Mouse (Mus musculus): ENCODE measurements around the gene Cavin2. TPM values are rescaled to one million over a fixed set of nuclear protein-coding genes. Genes with fewer than 3 reads are reported as not detected.

Cavin2 gene
- total and polyA plus RNA-seq, 2 experiments from 2014 or later = 8.5 to 9.5 TPM

GRCm38 (mm10) chr1:51265118-51265800 lies 23.7 kb upstream of the Cavin2 start:
- no peaks in the 10 kb centered on the region for H3K36me3 ChIP-seq (ENCODE audit: insufficient read depth, low read length)
- no peak overlapping the region for H3K4me3 ChIP-seq (ENCODE audit: low read length)
- ATAC-seq (no peak), DNase-seq (ENCODE audit: low spot score) (no peak)
- no peak overlapping the region for H3K4me2 ChIP-seq (ENCODE audit: low read depth, low read length)
- no peak for TF ChIP-seq CTCF (IDR thresholded peaks at IDR 0.05; ENCODE audit: low read depth)
- H3K9me3 ChIP-seq (ENCODE audit: low read length) = no peaks in the 10 kb centered on the region
- H3K27me3 ChIP-seq (ENCODE audit: insufficient read depth, low read length) = no peaks in the 10 kb centered on the region
- WGBS = 58% methylated on average over 5 of the region's 5 CpGs
- no peak overlapping the region for H3K9ac ChIP-seq (replicated peaks; ENCODE audit: low read length)
- H3K27ac ChIP-seq = no peak overlapping the region
- H3K4me1 ChIP-seq (ENCODE audit: insufficient read depth, low read length) = 0 out of 2 replicates have a peak, but pooled peaks cover 5% of the 10 kb centered on the region

GRCm38 (mm10) chr1:51265926-51266325 lies 23.0 kb upstream of the Cavin2 start:
- no peaks in the 10 kb centered on the region for H3K27me3 ChIP-seq (ENCODE audit: insufficient read depth, low read length)
- H3K9me3 ChIP-seq (ENCODE audit: low read length) = no peaks in the 10 kb centered on the region
- H3K4me2 ChIP-seq (ENCODE audit: low read depth, low read length) = no peak overlapping the region
- 86% methylated on average over 2 of the region's 2 CpGs for WGBS
- peak overlapping the region; percentile 11; the same call in 1 of the 2 replicates for H3K27ac ChIP-seq
- peaks cover 5% of the 10 kb centered on the region; the same call in 1 of the 2 replicates for H3K4me1 ChIP-seq (ENCODE audit: insufficient read depth, low read length)
- no peak for TF ChIP-seq CTCF (IDR thresholded peaks at IDR 0.05; ENCODE audit: low read depth)
- DNase-seq (ENCODE audit: low spot score) (no peak), ATAC-seq (no peak)
- H3K4me3 ChIP-seq (ENCODE audit: low read length) = no peak overlapping the region
- no peak overlapping the region for H3K9ac ChIP-seq (replicated peaks; ENCODE audit: low read length)
- no peaks in the 10 kb centered on the region for H3K36me3 ChIP-seq (ENCODE audit: insufficient read depth, low read length)

- Histone ChIP-seq H3K27ac (no peak overlapping the region; the same call in 1 of the 2 replicates), H3K27me3 (ENCODE audit: insufficient read depth, low read length) (no peaks in the 10 kb centered on the region), H3K4me1 (ENCODE audit: insufficient read depth, low read length) (peaks cover 5% of the 10 kb centered on the region; the same call in 1 of the 2 replicates), H3K9me3 (ENCODE audit: low read length) (no peaks in the 10 kb centered on the region), H3K4me3 (ENCODE audit: low read length) (no peak overlapping the region), H3K9ac (replicated peaks; ENCODE audit: low read length) (no peak overlapping the region), H3K36me3 (ENCODE audit: insufficient read depth, low read length) (no peaks in the 10 kb centered on the region), H3K4me2 (ENCODE audit: low read depth, low read length) (no peak overlapping the region)
- no peak for TF ChIP-seq CTCF (IDR thresholded peaks at IDR 0.05; ENCODE audit: low read depth)
- ATAC-seq (no peak), DNase-seq (ENCODE audit: low spot score) (peak; percentile 23)
- 38% methylated on average over 5 of the region's 5 CpGs for WGBS
Measured at GRCm38 (mm10) chr1:51267125-51267524, 21.8 kb upstream of the Cavin2 start.

GRCm38 (mm10) chr1:51268225-51268624 lies 20.7 kb upstream of the Cavin2 start:
- WGBS = 70% methylated on average over 2 of the region's 2 CpGs
- DNase-seq (ENCODE audit: low spot score) (no peak), ATAC-seq (no peak)

GRCm38 (mm10) chr1:51270196-51270935 lies 18.6 kb upstream of the Cavin2 start:
- ATAC-seq = no peak
- Histone ChIP-seq H3K4me3 (ENCODE audit: low read length) (no peak overlapping the region), H3K27ac (no peak overlapping the region), H3K4me1 (ENCODE audit: insufficient read depth, low read length) (peaks cover 5% of the 10 kb centered on the region; the same call in 1 of the 2 replicates), H3K27me3 (ENCODE audit: insufficient read depth, low read length) (no peaks in the 10 kb centered on the region), H3K9ac (replicated peaks; ENCODE audit: low read length) (no peak overlapping the region), H3K4me2 (ENCODE audit: low read depth, low read length) (no peak overlapping the region), H3K36me3 (ENCODE audit: insufficient read depth, low read length) (no peaks in the 10 kb centered on the region), H3K9me3 (ENCODE audit: low read length) (no peaks in the 10 kb centered on the region)
- TF ChIP-seq CTCF (IDR thresholded peaks at IDR 0.05; ENCODE audit: low read depth) = no peak
- no peak for DNase-seq (ENCODE audit: low spot score)
- WGBS = 53% methylated on average over 5 of the region's 5 CpGs

More at GRCm38 (mm10) chr1:51268225-51268624, 20.7 kb upstream of the Cavin2 start:
- Histone ChIP-seq H3K4me3 (ENCODE audit: low read length) (no peak overlapping the region), H3K36me3 (ENCODE audit: insufficient read depth, low read length) (no peaks in the 10 kb centered on the region), H3K9ac (replicated peaks; ENCODE audit: low read length) (no peak overlapping the region), H3K9me3 (ENCODE audit: low read length) (no peaks in the 10 kb centered on the region), H3K4me2 (ENCODE audit: low read depth, low read length) (no peak overlapping the region), H3K4me1 (ENCODE audit: insufficient read depth, low read length) (peaks cover 5% of the 10 kb centered on the region; the same call in 1 of the 2 replicates), H3K27me3 (ENCODE audit: insufficient read depth, low read length) (no peaks in the 10 kb centered on the region), H3K27ac (no peak overlapping the region)
- TF ChIP-seq CTCF (IDR thresholded peaks at IDR 0.05; ENCODE audit: low read depth) = no peak

GRCm38 (mm10) chr1:51271845-51272244 lies 17.1 kb upstream of the Cavin2 start:
- Histone ChIP-seq H3K9me3 (ENCODE audit: low read length) (no peaks in the 10 kb centered on the region), H3K36me3 (ENCODE audit: insufficient read depth, low read length) (no peaks in the 10 kb centered on the region), H3K27ac (no peak overlapping the region), H3K4me2 (ENCODE audit: low read depth, low read length) (no peak overlapping the region), H3K9ac (replicated peaks; ENCODE audit: low read length) (no peak overlapping the region), H3K4me1 (ENCODE audit: insufficient read depth, low read length) (peaks cover 5% of the 10 kb centered on the region; the same call in 1 of the 2 replicates), H3K27me3 (ENCODE audit: insufficient read depth, low read length) (no peaks in the 10 kb centered on the region), H3K4me3 (ENCODE audit: low read length) (no peak overlapping the region)
- no peak for DNase-seq (ENCODE audit: low spot score)
- TF ChIP-seq CTCF (IDR thresholded peaks at IDR 0.05; ENCODE audit: low read depth) = no peak
- no peak for ATAC-seq
- 62% methylated on average over 4 of the region's 4 CpGs for WGBS

Measured in hindbrain, postnatal 0 days (tissue).